Mouse (Mus musculus) liver, adult 2 months (tissue): Measurements from ENCODE around the gene Tbc1d12. TPM values are rescaled to one million over a fixed set of nuclear protein-coding genes. Genes with fewer than 3 reads are reported as not detected.
A peak's percentile ranks its signal among the peaks of the same experiment; 100 is the strongest.

Source experiments
- DNase-seq: peaks from one replicate; pipeline ENCODE4 v3.0.0-alpha.2; 2011; ENCODE audit warnings: low read depth, low spot score; ENCODE audit errors: extremely low read depth
- H3K27ac ChIP-seq: fragments of 200-500 bp; replicated peaks from 2 replicates; pipeline ENCODE4 v1.5.1; 2012; ENCODE audit warnings: low read depth, mild to moderate bottlenecking, control low read depth, inconsistent platforms, low read length; ENCODE audit not compliant: insufficient read depth
- H3K27me3 ChIP-seq: fragments of 200-500 bp; 2 replicates; pipeline ENCODE4 v1.6.1; 2012; ENCODE audit warnings: mild to moderate bottlenecking, moderate library complexity, low read length, inconsistent platforms; ENCODE audit not compliant: control insufficient read depth, insufficient read depth
- H3K36me3 ChIP-seq: fragments of 200-500 bp; 2 replicates; pipeline ENCODE4 v1.6.1; 2012; ENCODE audit warnings: low read length, inconsistent platforms; ENCODE audit not compliant: control insufficient read depth, insufficient read depth
- H3K4me1 ChIP-seq: fragments of 200-500 bp; 2 replicates; pipeline ENCODE4 v1.6.1; 2011; ENCODE audit warnings: low read length; ENCODE audit not compliant: control insufficient read depth, insufficient read depth
- H3K4me3 ChIP-seq: fragments of 200-500 bp; 2 replicates; pipeline ENCODE4 v1.5.1; 2011; ENCODE audit warnings: low read depth, mild to moderate bottlenecking, control low read depth, low read length, moderate library complexity; ENCODE audit not compliant: insufficient read depth
- H3K79me2 ChIP-seq: fragments of 200-500 bp; 2 replicates; pipeline ENCODE4 v1.6.1; 2012; ENCODE audit warnings: inconsistent platforms, mild to moderate bottlenecking, low read length, moderate library complexity; ENCODE audit not compliant: control insufficient read depth, insufficient read depth
- H3K9ac ChIP-seq: fragments of 200-500 bp; 2 replicates; pipeline ENCODE4 v1.6.1; 2012; ENCODE audit warnings: low read depth, mild to moderate bottlenecking, control low read depth, inconsistent platforms, low read length
- CTCF ChIP-seq: fragments of 200-500 bp; IDR thresholded peaks from 2 replicates; pipeline ENCODE4 v1.5.1; 2011; ENCODE audit warnings: low read depth, low read length, control low read depth
- POLR2A ChIP-seq: fragments of 200-500 bp; IDR thresholded peaks from 2 replicates; pipeline ENCODE4 v1.6.1; 2011; ENCODE audit warnings: low read length, control low read depth; ENCODE audit not compliant: insufficient read depth; ENCODE audit errors: extremely low read depth
- WGBS: fragments of 180-500 bp; shearing (Covaris S2); methylation state at CpG from one replicate; pipeline ENCODE4 v1.1.7; 2018; 5-methylcytosine and 5-hydroxymethylcytosine counted together
- polyA plus RNA-seq: library from polyadenylated mRNA; depleted of rRNA; stranded (reverse); fragments of >200 nt; gene quantifications from 2 replicates; pipeline ENCODE4 v1.2.3, GENCODE M21; 2012
- total RNA-seq: library from RNA; depleted of rRNA; stranded (reverse); fragments of >200 nt; gene quantifications from 2 replicates; pipeline ENCODE4 v1.2.3, GENCODE M21; 2014

The Tbc1d12 gene
- total and polyA plus RNA-seq, 2 experiments = 2.2 to 5.9 TPM

- WGBS = 95% methylated on average over 10 of the region's 11 CpGs
- TF ChIP-seq POLR2A = no peak
- no peak for TF ChIP-seq CTCF
- H3K4me1 ChIP-seq = no peaks in the 10 kb centered on the region; the same call in 1 of the 2 replicates
- no peaks in the 10 kb centered on the region for H3K79me2 ChIP-seq
- no peak overlapping the region for H3K27ac ChIP-seq
- H3K4me3 ChIP-seq = no peak overlapping the region
- no peaks in the 10 kb centered on the region for H3K36me3 ChIP-seq
- H3K27me3 ChIP-seq = no peaks in the 10 kb centered on the region
- no peak for DNase-seq
- no peak overlapping the region for H3K9ac ChIP-seq
Measured at GRCm38 (mm10) chr19:38928481-38929158, 92.2 kb downstream of the Tbc1d12 start.

GRCm38 (mm10) chr19:38929471-38930251 lies 93.3 kb downstream of the Tbc1d12 start:
- Histone ChIP-seq H3K4me3 (no peak overlapping the region), H3K36me3 (no peaks in the 10 kb centered on the region), H3K4me1 (no peaks in the 10 kb centered on the region; the same call in 1 of the 2 replicates), H3K9ac (no peak overlapping the region), H3K79me2 (no peaks in the 10 kb centered on the region), H3K27me3 (no peaks in the 10 kb centered on the region), H3K27ac (no peak overlapping the region)
- no peak for DNase-seq
- 71% methylated on average over 13 of the region's 13 CpGs for WGBS
- TF ChIP-seq CTCF (no peak), POLR2A (no peak)

- DNase-seq = no peak
- Histone ChIP-seq H3K27ac (no peak overlapping the region), H3K27me3 (no peaks in the 10 kb centered on the region), H3K36me3 (no peaks in the 10 kb centered on the region), H3K4me1 (no peaks in the 10 kb centered on the region; the same call in 1 of the 2 replicates), H3K79me2 (no peaks in the 10 kb centered on the region), H3K4me3 (peak overlapping the region; percentile 76), H3K9ac (peak overlapping the region; percentile 59)
- WGBS = 2% methylated on average over 23 of the region's 23 CpGs
- no peak for TF ChIP-seq CTCF
- TF ChIP-seq POLR2A = no peak
Measured at GRCm38 (mm10) chr19:38930252-38930787, 93.9 kb downstream of the Tbc1d12 start.

GRCm38 (mm10) chr19:38930788-38931565 lies 94.6 kb downstream of the Tbc1d12 start, which contains the start of gene Hells:
Gene Hells, plus strand, starts transcription at chr19:38930915.
- peak within 1 kb of the TSS; percentile 76 for H3K4me3 ChIP-seq
- H3K79me2 ChIP-seq = no peaks in the 10 kb centered on the region
- peak; percentile 52 for DNase-seq
- TF ChIP-seq POLR2A = no peak
- peak within 1 kb of the TSS; percentile 59 for H3K9ac ChIP-seq
- H3K4me1 ChIP-seq = no peaks in the 10 kb centered on the region; the same call in 1 of the 2 replicates
- H3K27ac ChIP-seq = no peak within 1 kb of the TSS
- WGBS = under 1% methylated on average over 76 of the region's 76 CpGs
- H3K27me3 ChIP-seq = no peaks in the 10 kb centered on the region
- no peaks in the 10 kb centered on the region for H3K36me3 ChIP-seq

GRCm38 (mm10) chr19:38931566-38931890 lies 95.1 kb downstream of the Tbc1d12 start:
- H3K36me3 ChIP-seq = no peaks in the 10 kb centered on the region
- H3K4me3 ChIP-seq = peak overlapping the region; percentile 76; the same call in 1 of the 2 replicates
- H3K4me1 ChIP-seq = no peaks in the 10 kb centered on the region; the same call in 1 of the 2 replicates
- no peak overlapping the region for H3K9ac ChIP-seq
- WGBS = 10% methylated on average over 6 of the region's 6 CpGs
- TF ChIP-seq CTCF (no peak), POLR2A (no peak)
- H3K79me2 ChIP-seq = no peaks in the 10 kb centered on the region
- no peak for DNase-seq
- H3K27ac ChIP-seq = no peak overlapping the region
- H3K27me3 ChIP-seq = no peaks in the 10 kb centered on the region
